Mouse (Mus musculus) right cerebral cortex, adult 18-20 months (tissue): ENCODE measurements around the gene Zfp180.
"Not testable (repeated sequence)": the region's sequence is repeated elsewhere in the genome, so short reads cannot be mapped to it uniquely, and the experiment has no call there.

Experiments
- DNase-seq: peaks from one replicate; pipeline ENCODE4 v3.0.0; 2022; ENCODE audit warnings: mixed read lengths

The Zfp180 gene

DNA sequence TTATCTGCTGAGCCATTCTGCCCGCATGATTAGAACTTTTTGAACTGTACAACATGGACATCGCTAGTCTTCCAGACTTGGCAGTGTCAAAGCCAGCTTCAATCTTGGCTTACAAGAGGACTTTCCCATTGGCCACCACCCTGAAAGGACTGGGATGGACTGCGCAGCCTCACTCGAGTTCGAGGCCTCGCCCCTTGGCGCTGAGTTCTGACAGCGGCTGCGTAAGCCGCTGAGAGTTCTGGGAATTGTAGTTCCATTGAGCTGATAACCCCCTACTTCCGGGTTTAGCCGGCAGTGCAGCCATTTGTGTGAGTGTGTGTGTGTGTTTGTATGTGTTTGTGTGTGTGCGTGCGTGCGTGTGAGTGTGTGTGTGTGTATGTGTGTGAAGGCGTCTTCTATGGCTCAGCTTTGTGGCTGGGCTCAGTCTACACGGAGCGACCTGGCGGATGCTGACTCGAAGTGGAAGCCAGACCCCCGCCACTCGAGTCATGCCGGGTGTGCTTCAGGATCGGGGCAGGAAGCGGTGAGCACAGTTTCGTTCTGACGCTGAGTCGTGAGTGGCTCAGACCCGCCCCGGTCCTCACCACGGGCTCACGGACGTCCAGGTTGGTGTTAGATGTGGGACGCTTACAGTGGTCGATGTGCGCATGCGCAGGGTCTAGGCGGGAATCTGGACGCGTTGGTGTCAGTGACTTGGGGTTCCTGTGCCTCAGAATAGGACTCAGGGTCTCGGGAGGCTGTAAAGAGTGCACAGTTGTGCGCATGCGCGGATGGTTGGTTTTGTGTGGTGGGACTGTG is at the start of gene Zfp180:
Gene Zfp180 (plus strand): TSS at position 291 of the 798 bp plus-strand sequence.
- DNase-seq, result peak; percentile 98

DNA sequence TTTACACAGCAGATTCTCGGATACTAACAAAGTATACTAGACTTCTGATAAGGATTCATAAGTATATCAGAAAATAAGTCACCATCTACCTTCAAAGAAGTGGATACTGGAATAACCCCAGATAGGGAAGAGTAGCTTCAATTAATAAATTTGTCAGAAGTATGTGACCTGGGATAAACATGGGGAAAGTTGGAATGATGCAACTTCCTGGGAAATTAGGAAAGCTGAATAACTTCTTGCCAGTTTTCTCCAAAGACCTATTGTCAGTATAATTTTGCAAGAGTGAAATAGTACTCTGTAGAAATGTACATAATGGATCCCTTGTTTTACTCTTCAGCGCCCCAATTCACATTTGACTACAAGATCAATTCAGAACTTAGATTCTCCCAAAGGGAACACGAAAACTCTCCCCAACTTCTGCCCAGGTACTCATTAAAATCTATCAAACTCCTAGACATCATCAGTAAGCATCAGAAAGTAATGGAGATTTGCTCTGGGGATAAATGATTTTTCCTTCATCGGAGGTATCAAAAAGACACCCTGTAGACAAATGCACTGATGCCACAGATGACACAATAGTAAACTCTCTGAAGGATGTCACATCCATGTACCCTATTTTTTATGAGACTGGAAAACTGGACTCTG is 28.9 kb upstream of the Zfp180 start, which contains the start of gene Vmn1r183:
Gene Vmn1r183 (plus strand): TSS at position 595 of the 645 bp plus-strand sequence.
- DNase-seq, result no peak

DNA sequence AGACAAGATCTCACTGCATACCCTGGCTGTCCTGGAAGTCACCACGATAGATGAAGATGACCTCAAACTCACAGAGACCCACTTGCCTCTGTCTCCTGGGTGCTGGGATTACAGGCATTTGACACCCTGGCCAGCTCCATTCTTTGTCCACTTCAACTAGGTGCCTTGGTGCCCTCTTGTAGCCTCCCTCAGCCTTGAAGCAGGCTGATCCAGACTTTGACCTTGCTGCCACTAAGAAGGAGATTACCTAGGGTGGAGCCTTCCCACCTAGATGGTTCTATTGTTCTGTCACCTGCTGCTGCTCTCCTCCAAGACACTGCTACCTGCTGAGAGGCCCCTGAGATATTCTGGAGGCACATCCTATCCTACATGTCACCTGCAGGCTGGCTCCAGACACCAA is 7.3 kb upstream of the Zfp180 start:
- DNase-seq, result not testable (repeated sequence)

DNA sequence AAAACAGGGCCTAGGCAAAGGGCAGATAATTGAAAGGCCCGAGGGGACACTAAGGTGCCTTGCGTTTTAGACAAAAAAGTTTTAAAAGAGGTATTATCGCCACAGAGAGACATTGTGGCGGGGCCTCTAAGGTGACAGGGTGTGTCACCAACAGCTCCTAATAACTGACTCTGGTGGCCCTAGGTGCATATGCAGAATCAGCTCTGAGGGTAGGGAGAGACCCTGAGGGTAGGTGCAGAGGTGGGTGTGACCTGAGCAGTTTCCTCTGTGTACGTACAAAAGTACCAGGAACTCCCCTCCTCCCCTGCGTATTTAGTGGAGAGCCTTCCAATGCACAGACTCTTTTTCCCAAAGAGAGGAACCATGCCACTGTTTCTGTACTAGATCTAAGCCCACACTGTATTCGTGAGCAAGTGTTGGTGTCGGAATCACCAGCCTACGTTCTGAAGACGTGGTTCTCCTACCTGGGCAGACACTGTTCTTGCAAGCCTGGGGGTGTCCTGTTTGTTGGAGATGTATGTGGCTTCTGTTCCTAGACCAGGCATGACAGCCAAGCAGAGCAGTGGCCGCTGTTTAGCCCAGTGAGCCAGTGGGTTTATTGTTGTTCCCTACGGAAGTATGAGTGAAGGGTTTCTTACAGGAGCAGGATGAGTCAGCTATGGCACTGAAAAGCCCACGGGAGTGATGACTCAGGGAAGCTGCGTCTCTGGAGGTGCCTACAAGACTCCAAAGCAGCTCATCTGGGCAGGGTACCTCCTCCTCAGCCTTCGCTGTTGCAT is 922 bp downstream of the Zfp180 start:
- peak; percentile 86 for DNase-seq

DNA sequence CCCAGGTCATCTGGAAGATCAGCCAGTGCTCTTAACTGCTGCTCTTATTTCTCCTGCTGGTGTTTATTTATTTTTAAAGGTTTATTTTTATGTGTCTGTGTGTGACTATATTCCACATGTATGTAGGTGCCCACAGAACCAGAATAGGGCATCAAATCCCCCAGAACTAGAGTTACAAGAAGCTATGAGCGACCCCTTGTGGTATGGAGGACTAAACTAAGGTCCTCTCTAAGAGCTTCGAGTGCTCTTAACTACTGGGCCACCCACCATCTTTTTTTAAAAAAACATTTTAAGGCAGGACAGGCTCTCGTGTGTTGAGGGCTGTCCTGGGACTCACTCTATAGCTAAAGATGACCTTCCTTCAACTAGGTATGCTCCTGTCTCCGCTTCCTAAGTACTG is 5.1 kb downstream of the Zfp180 start:
- no peak for DNase-seq

DNA sequence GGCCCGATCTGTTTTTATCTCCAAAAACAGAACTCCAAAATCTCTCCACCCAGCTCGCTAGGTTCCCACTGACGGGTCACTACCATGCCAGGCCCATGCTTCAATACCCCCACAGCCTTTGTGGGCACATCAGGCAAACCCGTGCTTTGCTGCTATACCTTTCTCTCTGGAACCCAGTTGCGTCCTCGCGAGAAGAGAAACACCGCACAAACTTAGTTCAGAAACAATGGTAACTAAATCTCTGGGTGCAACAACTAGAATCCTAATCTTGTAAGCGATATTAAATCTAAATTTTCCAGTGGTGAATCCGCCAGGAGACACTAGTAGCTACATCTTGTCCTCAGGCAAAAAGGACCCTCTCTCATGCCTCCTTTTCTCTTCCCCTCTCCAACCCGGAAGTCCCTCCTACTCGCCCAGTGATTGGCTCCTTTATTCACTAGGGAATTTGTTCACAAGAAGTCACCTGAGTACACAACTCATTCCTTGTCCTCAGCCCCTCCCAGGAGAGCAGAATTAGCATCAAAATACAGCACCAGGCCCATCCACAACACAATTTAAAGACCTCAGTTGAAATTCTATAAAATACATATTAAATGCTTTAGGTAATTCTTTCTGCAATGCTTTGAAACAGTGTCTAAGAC is 5.9 kb downstream of the Zfp180 start:
- DNase-seq, result no peak

DNA sequence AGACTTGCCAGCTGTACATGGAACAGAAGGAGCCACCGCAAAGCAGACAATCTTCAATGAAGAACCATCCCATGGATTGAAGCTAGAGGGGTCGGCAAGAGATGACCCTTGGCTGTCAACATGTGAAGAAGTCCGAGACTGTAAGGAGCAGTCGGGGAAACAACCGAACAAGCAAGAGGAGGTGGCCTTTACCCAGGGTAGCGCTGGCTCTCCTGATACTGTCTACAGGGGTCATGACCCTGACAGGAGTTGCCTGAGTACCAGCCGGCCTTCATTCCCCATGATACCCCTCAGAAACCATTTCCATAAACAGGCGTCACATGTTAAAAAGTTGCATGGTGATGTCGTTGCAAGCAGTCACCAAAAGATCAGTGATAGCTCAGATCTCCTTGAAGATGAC is 22.7 kb downstream of the Zfp180 start:
- DNase-seq, result no peak

DNA sequence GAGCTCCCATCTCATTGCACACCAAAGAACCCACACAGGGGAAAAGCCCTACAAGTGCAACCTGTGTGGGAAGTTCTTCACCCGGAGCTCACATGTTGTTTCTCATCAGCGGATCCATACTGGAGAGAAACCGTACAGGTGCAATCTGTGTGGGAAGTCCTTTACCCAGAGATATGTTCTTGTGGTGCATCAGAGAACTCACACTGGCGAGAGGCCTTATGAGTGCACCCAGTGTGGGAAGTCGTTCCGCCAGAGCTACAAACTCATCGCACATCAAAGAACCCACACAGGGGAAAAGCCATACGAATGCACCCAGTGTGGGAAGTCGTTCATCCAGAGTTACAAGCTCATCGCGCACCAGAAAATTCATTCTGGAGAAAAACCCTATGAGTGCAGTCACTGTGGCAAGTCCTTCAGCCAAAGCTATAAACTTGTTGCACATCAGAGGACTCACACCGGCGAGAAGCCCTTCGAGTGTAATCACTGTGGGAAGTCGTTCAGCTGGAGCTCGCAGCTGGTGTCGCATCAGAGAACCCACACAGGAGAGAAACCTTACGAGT is 23.5 kb downstream of the Zfp180 start:
- DNase-seq, result no peak

DNA sequence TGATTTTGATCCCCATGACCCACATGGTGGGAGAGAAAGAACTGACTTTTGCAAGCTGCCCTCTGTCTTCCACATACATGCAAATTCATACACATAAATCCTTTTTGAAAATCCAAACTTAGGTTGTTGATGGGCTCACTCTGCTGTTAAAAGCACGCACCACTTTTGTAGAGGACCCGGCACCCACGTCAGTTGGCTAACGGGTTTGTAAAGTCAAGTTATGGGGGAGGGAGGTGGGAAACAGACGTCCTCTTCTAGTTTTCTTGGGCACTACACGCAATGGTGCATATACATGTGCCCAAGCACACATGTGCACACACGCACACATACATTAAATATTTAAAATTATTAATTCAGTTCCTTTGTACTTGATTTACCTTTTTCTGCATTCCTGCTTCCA is 29.1 kb downstream of the Zfp180 start:
- DNase-seq, result no peak

DNA sequence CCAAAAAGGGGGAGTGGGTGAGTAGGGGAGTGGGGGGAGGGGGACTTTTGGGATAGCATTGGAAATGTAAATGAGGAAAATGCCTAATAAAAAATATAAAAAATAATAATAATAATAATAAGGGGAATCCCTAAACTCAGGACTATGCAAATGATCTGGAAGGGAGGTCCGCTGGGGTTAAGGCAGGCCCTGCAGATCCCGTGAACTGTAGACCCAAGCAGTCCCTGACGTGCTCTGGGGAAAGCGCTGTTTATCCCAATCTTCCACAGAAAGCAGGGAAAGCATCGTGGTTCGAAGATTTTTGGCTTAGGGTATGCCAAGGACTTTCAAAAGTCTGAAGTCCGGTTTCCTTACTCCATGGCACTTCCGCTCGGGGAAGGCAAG is 30.0 kb downstream of the Zfp180 start:
- no peak for DNase-seq

DNA sequence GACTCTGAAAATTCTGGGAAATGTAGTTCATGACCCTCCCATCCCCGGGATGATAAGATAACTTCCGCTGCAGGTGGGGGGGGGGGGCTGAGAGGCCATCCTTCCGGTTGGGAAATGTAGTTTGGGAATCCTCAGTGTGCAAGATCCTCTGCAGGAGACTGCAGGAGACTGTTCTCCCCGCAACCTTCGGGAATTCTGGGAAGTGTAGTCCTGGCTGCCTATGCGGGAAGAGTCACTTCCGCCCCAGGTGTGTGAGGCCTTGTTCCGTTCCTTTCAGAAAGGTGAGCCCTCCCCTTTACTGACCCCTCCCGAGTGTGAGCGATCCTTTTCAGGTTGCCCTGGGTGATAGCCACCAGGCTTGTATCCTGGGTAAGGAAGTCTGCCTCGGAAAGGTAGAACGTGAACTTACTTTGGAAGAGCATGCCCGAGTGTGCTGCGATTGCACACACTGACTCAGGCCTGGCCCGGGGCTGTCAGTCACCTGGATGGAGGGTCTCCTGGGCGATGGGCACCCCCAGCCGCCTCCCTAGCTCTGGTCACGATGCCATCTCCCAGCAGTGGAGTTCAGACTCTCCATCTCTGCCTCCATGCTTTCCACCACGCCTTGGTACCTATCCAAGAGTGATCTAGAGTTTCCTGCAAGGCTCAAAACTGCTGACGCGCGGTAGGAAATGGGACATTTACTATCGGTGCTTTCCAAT is 30.6 kb downstream of the Zfp180 start, which contains the start of gene Zfp112:
Gene Zfp112 (plus strand): TSS at position 159 of the 701 bp plus-strand sequence.
- DNase-seq, result peak; percentile 93

DNA sequence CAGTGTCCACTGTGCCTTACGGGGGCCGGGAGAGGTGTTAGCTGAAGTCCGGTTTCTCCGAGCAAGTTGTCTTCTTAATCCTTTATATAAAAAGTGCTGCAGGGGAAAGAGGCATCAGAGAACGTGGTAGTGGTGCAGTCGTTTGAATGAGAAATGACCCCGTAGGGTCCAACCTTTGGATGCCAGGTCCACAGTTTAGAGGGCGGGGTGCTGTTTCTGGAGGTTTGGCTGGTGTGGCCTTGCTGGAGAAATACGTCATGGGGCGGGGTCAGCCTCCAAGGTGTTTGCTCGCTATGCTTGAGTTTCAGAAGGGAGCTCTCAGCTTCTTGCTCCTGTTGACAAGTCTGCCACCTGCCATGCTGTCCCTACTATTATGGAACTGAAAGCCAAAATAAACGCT is 31.3 kb downstream of the Zfp180 start:
- DNase-seq, result peak; percentile 44

DNA sequence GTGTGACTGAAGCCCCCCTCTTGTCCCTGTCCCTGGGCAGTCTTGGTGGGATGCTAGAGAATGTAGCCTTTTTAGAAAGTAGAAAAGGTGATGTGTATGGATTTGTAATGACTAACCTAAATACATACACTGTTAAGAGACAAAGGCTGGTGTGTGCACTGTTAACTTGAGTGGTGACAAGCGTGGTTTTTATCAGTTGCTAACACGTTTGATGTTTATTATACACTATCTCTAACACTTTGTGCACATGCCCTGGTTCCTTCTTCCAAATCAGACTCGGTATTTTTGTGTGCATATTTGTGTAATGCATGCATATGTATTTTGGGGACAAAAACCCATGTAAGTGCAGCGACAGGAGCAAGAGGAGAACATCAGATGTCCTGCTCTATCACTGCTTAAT is 34.9 kb downstream of the Zfp180 start:
- no peak for DNase-seq

DNA sequence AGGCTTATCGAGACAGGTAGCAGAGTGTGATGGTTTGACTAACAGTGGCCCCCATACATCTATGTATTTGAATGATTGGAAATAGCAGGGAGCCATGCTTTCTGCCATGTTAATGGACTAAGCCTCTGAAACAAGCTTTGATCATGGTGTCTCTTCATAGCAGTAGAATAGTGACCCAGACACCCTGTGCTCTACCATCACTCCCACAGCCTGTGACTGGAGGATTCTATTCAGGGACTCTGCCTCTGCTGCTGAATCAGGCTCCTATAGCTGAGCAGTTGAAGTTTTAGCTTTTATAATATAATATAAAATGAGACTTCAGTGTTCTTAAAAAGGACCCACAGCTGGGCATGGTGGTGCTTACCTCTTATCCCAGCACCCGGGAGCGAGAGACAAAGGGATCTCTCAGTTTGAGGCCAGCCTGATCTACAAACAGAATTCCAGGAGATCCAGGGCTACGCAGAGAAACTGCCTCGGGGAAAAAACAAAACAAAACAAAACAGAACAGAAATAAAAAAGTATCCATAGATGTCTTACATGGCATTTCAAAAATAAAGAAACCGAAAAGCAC is 51.8 kb downstream of the Zfp180 start:
- DNase-seq, result no peak

DNA sequence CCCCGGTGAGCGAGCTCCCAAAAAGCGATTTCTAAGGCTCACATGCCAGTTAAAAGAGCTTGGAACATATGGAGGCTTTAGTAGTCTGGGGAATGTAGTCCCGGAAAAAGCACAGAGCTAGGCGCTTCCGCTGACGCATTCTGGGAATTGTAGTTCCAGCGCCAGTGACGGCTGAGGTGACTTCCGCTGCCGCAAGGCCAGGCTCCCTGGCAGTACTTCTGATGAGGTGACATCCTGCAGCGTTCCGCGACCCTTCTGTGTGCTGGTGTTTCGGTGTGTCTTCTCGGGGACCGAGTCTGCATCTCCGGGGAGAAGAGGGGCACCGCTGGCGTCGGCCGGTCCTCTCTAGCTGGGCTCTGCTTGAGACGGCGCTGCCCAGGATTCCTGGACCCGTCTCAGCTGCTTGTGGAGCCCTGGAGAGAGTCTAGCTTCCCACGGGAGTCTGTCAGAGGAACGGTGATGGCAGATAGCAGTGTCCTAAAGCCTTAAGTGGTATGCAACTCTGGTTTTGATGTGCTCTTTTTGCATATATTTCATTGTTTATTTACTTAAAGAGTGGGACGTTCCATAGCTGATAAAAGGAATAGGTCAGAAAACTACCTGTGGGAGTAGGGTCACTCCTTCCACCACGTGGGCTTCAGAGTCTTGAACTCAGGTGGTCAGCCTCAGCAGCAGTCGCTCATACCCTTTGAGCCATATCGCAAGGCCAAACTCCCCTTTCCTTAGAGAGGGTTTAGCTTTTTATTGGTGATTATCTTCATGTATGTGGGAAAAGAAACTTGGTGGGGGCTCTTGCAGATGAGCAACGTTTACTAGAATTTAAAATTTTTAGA is 52.5 kb downstream of the Zfp180 start, which contains the start of gene Zfp235:
Gene Zfp235 (plus strand): TSS at position 174 of the 833 bp plus-strand sequence.
- DNase-seq, result peak; percentile 94

DNA sequence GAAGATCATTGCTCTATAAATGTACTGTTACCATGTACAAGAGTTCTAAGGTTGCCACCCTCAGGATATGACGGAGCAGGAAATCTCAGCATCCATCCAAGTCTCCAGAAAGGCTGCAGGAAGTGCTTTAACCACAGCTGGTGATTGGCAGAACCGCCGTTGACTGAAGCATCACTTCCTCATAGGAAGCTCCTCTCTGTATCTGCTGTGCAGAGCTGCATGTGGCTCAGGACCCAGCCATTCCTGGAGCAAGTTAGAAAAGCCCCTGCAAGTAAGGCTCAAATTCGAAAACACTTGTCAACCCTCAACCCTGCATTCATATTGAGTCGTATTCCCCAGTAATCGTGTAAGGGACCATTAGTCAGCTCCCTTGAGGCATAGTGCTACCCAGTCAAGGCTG is 60.8 kb downstream of the Zfp180 start:
- DNase-seq, result no peak

DNA sequence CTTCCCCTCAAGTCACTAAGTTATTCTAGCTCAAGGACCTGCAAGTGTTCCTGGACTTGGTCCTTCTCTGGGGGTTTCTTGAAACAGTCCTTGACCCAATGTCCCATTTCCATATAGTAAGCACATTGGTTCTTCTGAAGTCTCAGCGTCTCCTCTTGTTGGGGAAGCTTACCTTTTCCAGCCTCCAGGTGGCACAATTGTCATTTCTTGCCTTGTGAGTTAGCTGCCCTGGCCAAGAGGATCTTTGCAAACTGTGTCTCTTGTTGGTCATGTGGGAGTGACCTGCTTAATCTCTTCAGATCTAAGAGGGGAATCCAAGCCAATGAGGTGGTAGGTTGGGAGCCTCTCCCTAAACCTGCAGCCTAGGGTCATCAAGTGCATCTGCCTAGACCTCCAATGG is 71.5 kb downstream of the Zfp180 start:
- no peak for DNase-seq
